Comparison of ENCODE assay signal across 7 mouse cellular contexts in the genomic region with DNA sequence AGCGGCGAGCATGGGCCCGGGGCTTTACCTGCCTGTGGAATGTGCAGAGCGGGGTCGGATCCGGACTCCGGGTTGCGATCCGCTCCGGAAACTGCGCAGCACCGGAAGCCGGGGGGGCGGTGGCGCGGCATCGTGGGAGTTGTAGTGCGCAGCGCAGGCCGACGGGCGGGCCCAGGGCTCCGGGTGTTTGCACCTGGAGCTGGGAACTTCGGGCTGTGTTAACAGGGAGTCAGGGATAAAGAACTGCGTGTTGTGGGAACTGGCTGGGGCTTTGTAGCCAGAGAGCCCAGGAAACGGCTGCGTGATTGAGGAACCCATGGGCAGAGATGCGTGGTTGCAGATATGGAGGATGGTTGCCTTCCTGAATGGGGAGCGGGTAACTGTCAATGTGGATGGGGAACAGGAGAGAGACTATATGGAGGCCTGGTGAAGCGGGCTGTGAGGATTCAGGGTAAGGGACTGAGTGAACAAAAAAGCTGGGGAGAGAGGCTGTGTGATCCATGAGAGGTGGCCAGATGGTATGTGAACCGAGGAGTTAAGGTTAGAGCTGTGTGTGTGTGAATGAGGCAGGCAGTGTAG. TPM values are rescaled to one million over a fixed set of nuclear protein-coding genes. Genes with fewer than 3 reads are reported as not detected.
DNase-seq lines count a peak whose midpoint lies in the region; ATAC-seq lines count a peak whose summit lies in the region.

A gene (minus strand): TSS at position 110 of the 579 bp plus-strand sequence.

- H3K4me1 ChIP-seq in intestine, embryonic 16.5 days (ENCODE audit: control insufficient read depth, insufficient read depth, low read length) = peaks cover 11% of the 10 kb centered on the region

- H3K27me3 ChIP-seq in intestine, embryonic 16.5 days (replicated peaks; ENCODE audit: control insufficient read depth, insufficient read depth, low read length) = no peaks in the 10 kb centered on the region

- H3K4me2 ChIP-seq in intestine, embryonic 16.5 days (ENCODE audit: low read depth, low read length) = peak within 1 kb of the TSS; percentile 75

- H3K27ac ChIP-seq in intestine, embryonic 16.5 days (ENCODE audit: low read length) = peak within 1 kb of the TSS; percentile 99

- ATAC-seq in intestine, embryonic 16.5 days = peak; percentile 92

- peak within 1 kb of the TSS; percentile 82 for H3K4me3 ChIP-seq in intestine, embryonic 16.5 days (ENCODE audit: low read length)

- H3K9ac ChIP-seq in intestine, embryonic 16.5 days (ENCODE audit: low read depth, low read length) = peak within 1 kb of the TSS; percentile 95

- under 1% methylated on average over 31 of the region's 31 CpGs for WGBS in intestine, embryonic 16.5 days

- intact Hi-C loops in left cerebral cortex, postnatal 25 days (cut with DNase I) = loop anchor here (1.0 to 5.0 kb wide), 4 partner anchors 13 to 145 kb away; a partner anchor contains a TSS

- no peaks in the 10 kb centered on the region for H3K9me3 ChIP-seq in intestine, embryonic 16.5 days (ENCODE audit: control insufficient read depth, low read length)

- H3K36me3 ChIP-seq in intestine, embryonic 16.5 days (ENCODE audit: control insufficient read depth, insufficient read depth, low read length) = no peaks in the 10 kb centered on the region

- peak; percentile 92 for DNase-seq in adrenal gland, postnatal 10 days
- DNase-seq in embryo, embryonic 11.5 days (ENCODE audit: low read depth, low spot score) = peak; percentile 67
- peak; percentile 84 to 92 for DNase-seq in gastrocnemius, postnatal 4 days (ENCODE audit: low spot score in 2 of 2)
- DNase-seq in left cerebral cortex, postnatal 25 days (ENCODE audit: low spot score in 2 of 2) = peak; percentile 90 to 91
- DNase-seq in mesoderm, embryonic 11.5 days (ENCODE audit: low read depth, low spot score) = peak; percentile 85
- DNase-seq in right cerebral cortex, postnatal 4 days = peak; percentile 91

RNA-seq across cellular contexts. Expression of the gene that starts here (rescaled TPM):
- total RNA-seq in adrenal gland, postnatal 10 days (2021) = 10 to 100 TPM in 1 of 2 experiments, 1 to 10 TPM in 1; 7.7 to 12.6 TPM
- 10 to 100 TPM in 1 of 2 experiments, 1 to 10 TPM in 1; 8.9 to 12.1 TPM for total RNA-seq in gastrocnemius, postnatal 4 days (2021)
- polyA plus RNA-seq in intestine, embryonic 16.5 days (2015; fragmentation: Nextera tagmentation; extraction: Ambion mirVana) = 7.1 and 7.8 TPM in 2 replicates
- total RNA-seq in left cerebral cortex, postnatal 25 days (2021) = 10 to 100 TPM; 20.0 to 24.6 TPM

Comparison
In these comparisons a context has a peak if more than half of its experiments do, and no peak if none do; other contexts are left out.
1. Peak in every context shown above with its lines: DNase-seq, ATAC-seq, H3K4me3 ChIP-seq and H3K27ac ChIP-seq.